Mouse (Mus musculus): Measurements from ENCODE around the gene Stn1. TPM values are rescaled to one million over a fixed set of nuclear protein-coding genes. Genes with fewer than 3 reads are reported as not detected.
"Not testable (repeated sequence)": the region's sequence is repeated elsewhere in the genome, so short reads cannot be mapped to it uniquely, and the experiment has no call there.

Stn1 gene
- polyA plus RNA-seq (2014; fragmentation: Nextera tagmentation; extraction: Ambion mirVana) = 48.1 and 52.3 TPM in 2 replicates

DNA sequence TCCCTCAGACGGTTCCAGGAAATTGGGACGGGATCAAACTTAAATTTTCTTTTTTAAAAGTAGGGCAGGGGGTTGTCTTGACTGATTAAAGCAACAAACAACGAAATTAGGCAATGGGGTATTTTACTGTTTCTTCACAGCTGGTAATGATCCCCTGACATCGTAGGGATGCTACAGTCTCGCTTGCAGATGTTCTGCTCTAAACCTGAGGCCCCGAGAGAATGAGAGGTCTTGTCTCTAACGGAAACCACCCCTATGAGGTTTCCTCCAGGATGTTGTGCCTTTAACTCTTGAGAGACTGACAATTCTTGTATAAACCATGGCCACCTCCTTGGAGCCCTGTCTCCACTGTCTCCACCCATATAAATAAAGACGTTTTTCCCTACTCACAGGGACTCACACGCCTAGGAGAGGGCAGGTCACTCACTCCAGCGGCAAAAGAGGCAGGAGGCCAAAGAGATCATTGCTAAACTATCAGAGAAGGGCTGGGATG lies at the start of gene Stn1:
Stn1 (minus strand) TSS at position 208 of the 493 bp plus-strand sequence.
- peaks cover 20% of the 10 kb centered on the region; the same call in 1 of the 2 replicates for H3K36me3 ChIP-seq (ENCODE audit: control insufficient read depth, insufficient read depth, low read length)
- no peaks in the 10 kb centered on the region for H3K27me3 ChIP-seq (replicated peaks; ENCODE audit: control insufficient read depth, insufficient read depth, low read length)
- peak within 1 kb of the TSS; percentile 67 for H3K9ac ChIP-seq (ENCODE audit: low read depth, low read length)
- WGBS = 3% methylated on average over 10 of the region's 10 CpGs
- peak within 1 kb of the TSS; percentile 74 for H3K4me2 ChIP-seq (ENCODE audit: low read depth, low read length)
- ATAC-seq (ENCODE audit: low read depth) (peak; percentile 21), DNase-seq (ENCODE audit: low spot score) (peak; percentile 63)
- H3K9me3 ChIP-seq (ENCODE audit: control insufficient read depth, low read length) = peaks cover 5% of the 10 kb centered on the region; the same call in 1 of the 2 replicates
- peaks cover 33% of the 10 kb centered on the region for H3K4me1 ChIP-seq (ENCODE audit: control insufficient read depth, insufficient read depth, low read length)
- H3K4me3 ChIP-seq (ENCODE audit: low read depth, low read length) = peak within 1 kb of the TSS; percentile 50
- peak within 1 kb of the TSS; percentile 88 for H3K27ac ChIP-seq (replicated peaks; ENCODE audit: low read depth, low read length)

DNA sequence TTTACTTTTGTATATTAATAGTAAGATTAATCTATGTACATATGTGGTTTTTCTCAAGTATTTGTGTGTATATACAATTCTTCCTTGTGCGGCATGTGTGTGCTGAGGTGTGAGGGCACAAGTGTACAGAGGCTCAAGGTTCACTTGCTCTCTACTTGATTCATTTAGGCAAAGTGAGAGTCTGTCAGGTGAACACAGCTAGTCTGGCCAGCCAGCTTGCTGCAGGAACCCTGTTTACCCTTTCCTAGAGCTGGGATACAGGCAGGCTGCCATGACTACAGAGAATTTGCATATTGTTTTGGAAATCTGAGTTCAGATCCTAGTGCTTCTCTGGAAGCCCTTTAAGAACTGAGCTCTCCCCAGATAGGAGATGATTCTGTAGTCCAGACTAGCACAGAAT lies 49.7 kb upstream of the Stn1 start:
- no peak for DNase-seq (ENCODE audit: low spot score)
- no peak overlapping the region for H3K4me3 ChIP-seq (ENCODE audit: low read depth, low read length)
- H3K4me2 ChIP-seq (ENCODE audit: low read depth, low read length) = no peak overlapping the region
- no peak for ATAC-seq (ENCODE audit: low read depth)
- H3K9ac ChIP-seq (ENCODE audit: low read depth, low read length) = no peak overlapping the region
- no peaks in the 10 kb centered on the region for H3K27me3 ChIP-seq (replicated peaks; ENCODE audit: control insufficient read depth, insufficient read depth, low read length)
- H3K4me1 ChIP-seq (ENCODE audit: control insufficient read depth, insufficient read depth, low read length) = peaks cover 15% of the 10 kb centered on the region
- no peak overlapping the region for H3K27ac ChIP-seq (replicated peaks; ENCODE audit: low read depth, low read length)
- no peaks in the 10 kb centered on the region for H3K36me3 ChIP-seq (ENCODE audit: control insufficient read depth, insufficient read depth, low read length)
- 97% methylated on average over 1 of the region's 1 CpGs for WGBS
- H3K9me3 ChIP-seq (ENCODE audit: control insufficient read depth, low read length) = no peaks in the 10 kb centered on the region

DNA sequence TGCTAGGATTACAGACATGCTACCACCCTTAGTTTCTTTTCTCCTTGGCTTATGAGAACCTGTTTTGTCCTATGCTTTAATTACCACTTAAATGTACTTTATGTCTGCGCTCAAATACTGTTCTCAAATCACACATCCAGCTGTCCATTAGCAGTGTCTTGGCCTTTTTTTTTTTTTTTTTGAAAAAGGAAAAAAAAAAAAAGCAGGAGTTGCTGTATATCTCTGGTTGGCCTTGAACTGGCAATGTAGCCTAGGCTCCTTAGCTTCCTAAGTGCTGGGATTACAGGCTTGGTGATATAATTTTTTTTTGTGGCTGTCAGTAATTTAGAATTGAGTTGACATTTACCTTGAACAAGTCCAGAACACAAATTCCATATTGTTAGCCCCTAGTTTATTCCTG lies 48.5 kb upstream of the Stn1 start:
- Histone ChIP-seq H3K36me3 (ENCODE audit: control insufficient read depth, insufficient read depth, low read length) (no peaks in the 10 kb centered on the region), H3K4me2 (ENCODE audit: low read depth, low read length) (no peak overlapping the region), H3K9ac (ENCODE audit: low read depth, low read length) (no peak overlapping the region), H3K27ac (replicated peaks; ENCODE audit: low read depth, low read length) (no peak overlapping the region), H3K9me3 (ENCODE audit: control insufficient read depth, low read length) (no peaks in the 10 kb centered on the region), H3K4me3 (ENCODE audit: low read depth, low read length) (no peak overlapping the region), H3K4me1 (ENCODE audit: control insufficient read depth, insufficient read depth, low read length) (peaks cover 27% of the 10 kb centered on the region), H3K27me3 (replicated peaks; ENCODE audit: control insufficient read depth, insufficient read depth, low read length) (no peaks in the 10 kb centered on the region)
- 55% methylated on average over 1 of the region's 1 CpGs for WGBS
- no peak for DNase-seq (ENCODE audit: low spot score)
- ATAC-seq (ENCODE audit: low read depth) = no peak

DNA sequence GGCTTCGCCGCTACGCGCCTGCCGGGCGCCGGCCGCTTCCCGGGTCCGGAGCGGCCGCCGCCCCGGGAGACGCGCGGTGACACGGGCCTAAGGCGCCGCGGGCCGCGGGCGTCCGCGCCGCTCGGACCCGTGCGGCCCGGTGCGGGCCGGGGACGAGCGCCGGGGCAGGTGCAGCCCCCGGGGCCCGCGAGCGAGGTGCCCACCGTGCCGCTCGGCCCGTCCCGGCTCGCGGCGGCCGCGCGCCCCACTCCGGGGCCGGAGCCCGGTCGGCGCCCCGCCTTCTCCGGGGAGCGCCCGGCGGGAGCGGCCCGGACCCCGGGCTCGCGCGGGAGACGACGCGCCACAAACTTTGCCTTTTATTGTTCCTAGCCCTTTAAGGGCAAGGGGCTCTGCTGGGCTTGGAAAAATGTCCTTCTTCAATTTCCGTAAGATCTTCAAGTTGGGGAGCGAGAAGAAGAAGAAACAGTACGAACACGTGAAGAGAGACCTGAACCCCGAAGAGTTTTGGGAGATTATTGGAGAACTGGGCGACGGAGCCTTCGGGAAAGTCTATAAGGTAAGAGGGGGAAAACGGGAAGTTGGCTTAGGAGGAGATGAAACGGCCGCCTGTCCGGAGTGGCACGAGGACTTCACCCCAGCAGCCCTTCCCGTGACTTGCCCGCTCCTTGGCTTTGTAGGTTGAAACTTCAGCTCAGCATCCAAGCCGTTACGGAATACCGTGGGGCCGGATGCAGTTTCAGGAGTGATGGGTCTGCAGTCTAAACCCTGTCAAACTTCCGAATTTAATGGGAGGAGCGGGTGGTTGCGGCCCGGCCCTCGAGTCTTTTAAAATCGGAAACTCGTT lies 42.7 kb upstream of the Stn1 start:
- H3K9ac ChIP-seq (ENCODE audit: low read depth, low read length) = peak overlapping the region; percentile 94
- peak overlapping the region; percentile 85 for H3K4me2 ChIP-seq (ENCODE audit: low read depth, low read length)
- DNase-seq (ENCODE audit: low spot score) (peak; percentile 26), ATAC-seq (ENCODE audit: low read depth) (peak; percentile 62)
- H3K4me1 ChIP-seq (ENCODE audit: control insufficient read depth, insufficient read depth, low read length) = peaks cover 18% of the 10 kb centered on the region
- H3K9me3 ChIP-seq (ENCODE audit: control insufficient read depth, low read length) = no peaks in the 10 kb centered on the region
- WGBS = under 1% methylated on average over 34 of the region's 96 CpGs
- no peaks in the 10 kb centered on the region for H3K27me3 ChIP-seq (replicated peaks; ENCODE audit: control insufficient read depth, insufficient read depth, low read length)
- H3K36me3 ChIP-seq (ENCODE audit: control insufficient read depth, insufficient read depth, low read length) = no peaks in the 10 kb centered on the region
- peak overlapping the region; percentile 94 for H3K27ac ChIP-seq (replicated peaks; ENCODE audit: low read depth, low read length)
- H3K4me3 ChIP-seq (ENCODE audit: low read depth, low read length) = peak overlapping the region; percentile 78

DNA sequence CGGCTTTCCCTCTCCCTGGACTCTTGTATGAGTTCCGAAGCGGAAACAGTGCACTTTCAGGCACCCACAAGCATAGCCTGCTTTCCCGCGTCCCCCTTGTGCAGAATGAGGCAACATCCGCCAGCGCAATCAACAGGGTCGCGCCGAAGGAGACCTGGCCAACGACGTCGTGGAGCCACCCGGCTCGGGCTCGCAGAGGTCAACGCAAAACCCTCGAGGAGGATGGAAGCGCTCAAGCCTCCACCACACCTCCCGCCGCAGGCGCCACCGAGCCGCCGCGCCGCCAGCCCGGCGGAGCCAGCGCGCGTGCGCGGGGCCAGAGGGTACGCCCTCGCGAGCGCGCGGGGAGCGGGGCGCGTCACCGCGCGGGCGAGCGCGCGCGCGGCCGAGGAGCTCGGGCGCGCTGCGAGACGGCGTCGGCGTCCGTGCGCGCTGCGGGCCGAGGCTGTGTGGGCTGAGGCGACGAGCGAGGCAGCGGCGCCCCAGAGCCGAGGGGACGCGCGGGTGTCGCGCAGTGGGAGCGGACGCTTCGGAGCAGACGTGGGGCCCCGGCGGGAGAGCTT lies 42.0 kb upstream of the Stn1 start, which contains the start of gene Slk:
Slk (plus strand) TSS at position 454 of the 563 bp plus-strand sequence.
- 0% methylated on average over 17 of the region's 83 CpGs for WGBS
- ATAC-seq (ENCODE audit: low read depth) (peak; percentile 93), DNase-seq (ENCODE audit: low spot score) (peak; percentile 91)
- H3K27ac ChIP-seq (replicated peaks; ENCODE audit: low read depth, low read length) = peak within 1 kb of the TSS; percentile 94
- no peaks in the 10 kb centered on the region for H3K27me3 ChIP-seq (replicated peaks; ENCODE audit: control insufficient read depth, insufficient read depth, low read length)
- H3K9ac ChIP-seq (ENCODE audit: low read depth, low read length) = peak within 1 kb of the TSS; percentile 94
- no peaks in the 10 kb centered on the region for H3K9me3 ChIP-seq (ENCODE audit: control insufficient read depth, low read length)
- H3K4me3 ChIP-seq (ENCODE audit: low read depth, low read length) = peak within 1 kb of the TSS; percentile 78
- peaks cover 18% of the 10 kb centered on the region for H3K4me1 ChIP-seq (ENCODE audit: control insufficient read depth, insufficient read depth, low read length)
- H3K4me2 ChIP-seq (ENCODE audit: low read depth, low read length) = peak within 1 kb of the TSS; percentile 85
- H3K36me3 ChIP-seq (ENCODE audit: control insufficient read depth, insufficient read depth, low read length) = no peaks in the 10 kb centered on the region

DNA sequence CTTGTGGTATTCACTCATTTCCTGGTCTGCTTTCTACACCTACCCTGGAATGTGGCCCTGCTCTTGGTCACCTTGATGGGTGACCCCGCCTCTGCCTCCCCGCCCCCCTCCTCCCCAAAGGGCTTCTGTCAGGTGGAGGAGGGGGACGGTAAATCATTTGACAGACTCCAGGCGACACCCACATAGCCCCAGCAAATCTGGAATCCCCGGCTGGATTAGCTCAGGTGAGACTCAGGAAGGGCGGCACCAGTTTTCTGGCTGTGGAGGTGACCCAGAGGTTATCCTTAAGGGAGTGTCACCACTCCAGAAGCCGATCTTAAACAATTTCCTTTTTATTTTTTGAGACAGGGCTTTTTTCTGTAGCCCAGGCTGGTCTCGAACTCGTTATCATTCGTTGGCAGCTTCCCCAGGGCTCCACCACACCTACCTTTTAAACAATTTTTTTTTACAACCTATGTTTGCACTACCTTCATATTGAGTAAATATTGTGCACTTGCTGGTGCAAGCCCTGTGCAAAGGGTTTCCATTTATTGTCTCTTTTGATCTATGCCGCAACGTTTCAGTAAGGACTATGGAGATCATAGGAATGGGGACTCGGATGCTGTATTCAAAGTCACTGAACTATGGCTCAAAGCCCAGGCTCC lies 41.4 kb upstream of the Stn1 start:
- 16% methylated on average over 13 of the region's 13 CpGs for WGBS
- Histone ChIP-seq H3K4me1 (ENCODE audit: control insufficient read depth, insufficient read depth, low read length) (peaks cover 18% of the 10 kb centered on the region), H3K36me3 (ENCODE audit: control insufficient read depth, insufficient read depth, low read length) (no peaks in the 10 kb centered on the region), H3K27ac (replicated peaks; ENCODE audit: low read depth, low read length) (peak overlapping the region; percentile 94), H3K9ac (ENCODE audit: low read depth, low read length) (peak overlapping the region; percentile 94), H3K4me2 (ENCODE audit: low read depth, low read length) (peak overlapping the region; percentile 85), H3K9me3 (ENCODE audit: control insufficient read depth, low read length) (no peaks in the 10 kb centered on the region), H3K27me3 (replicated peaks; ENCODE audit: control insufficient read depth, insufficient read depth, low read length) (no peaks in the 10 kb centered on the region), H3K4me3 (ENCODE audit: low read depth, low read length) (peak overlapping the region; percentile 78)
- ATAC-seq (ENCODE audit: low read depth) (no peak), DNase-seq (ENCODE audit: low spot score) (peak; percentile 29)

DNA sequence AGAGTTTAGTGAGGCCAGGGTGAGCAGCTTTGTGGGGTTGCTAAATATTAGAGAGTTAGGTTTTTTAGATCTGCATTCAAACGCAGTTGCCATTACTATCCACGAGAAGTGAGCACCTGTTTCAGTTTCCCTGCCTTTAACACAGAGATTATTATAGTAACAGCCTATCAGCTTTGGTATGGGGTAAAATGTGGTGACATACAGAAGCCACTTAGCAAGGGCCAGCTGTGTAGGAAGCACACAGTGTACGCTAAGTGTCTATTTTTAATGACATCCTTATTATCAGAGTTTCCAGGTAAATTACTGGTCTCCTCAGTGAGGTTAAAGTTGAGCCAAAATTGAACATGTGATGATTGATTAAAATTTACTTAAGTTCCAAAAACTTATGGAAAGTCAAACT lies 36.4 kb upstream of the Stn1 start:
- no peaks in the 10 kb centered on the region for H3K27me3 ChIP-seq (replicated peaks; ENCODE audit: control insufficient read depth, insufficient read depth, low read length)
- no peaks in the 10 kb centered on the region for H3K36me3 ChIP-seq (ENCODE audit: control insufficient read depth, insufficient read depth, low read length)
- H3K4me3 ChIP-seq (ENCODE audit: low read depth, low read length) = no peak overlapping the region
- H3K4me1 ChIP-seq (ENCODE audit: control insufficient read depth, insufficient read depth, low read length) = no peaks in the 10 kb centered on the region
- ATAC-seq (ENCODE audit: low read depth) (no peak), DNase-seq (ENCODE audit: low spot score) (no peak)
- H3K9ac ChIP-seq (ENCODE audit: low read depth, low read length) = no peak overlapping the region
- no peaks in the 10 kb centered on the region for H3K9me3 ChIP-seq (ENCODE audit: control insufficient read depth, low read length)
- no peak overlapping the region for H3K27ac ChIP-seq (replicated peaks; ENCODE audit: low read depth, low read length)
- H3K4me2 ChIP-seq (ENCODE audit: low read depth, low read length) = no peak overlapping the region
- WGBS = 81% methylated on average over 3 of the region's 3 CpGs

DNA sequence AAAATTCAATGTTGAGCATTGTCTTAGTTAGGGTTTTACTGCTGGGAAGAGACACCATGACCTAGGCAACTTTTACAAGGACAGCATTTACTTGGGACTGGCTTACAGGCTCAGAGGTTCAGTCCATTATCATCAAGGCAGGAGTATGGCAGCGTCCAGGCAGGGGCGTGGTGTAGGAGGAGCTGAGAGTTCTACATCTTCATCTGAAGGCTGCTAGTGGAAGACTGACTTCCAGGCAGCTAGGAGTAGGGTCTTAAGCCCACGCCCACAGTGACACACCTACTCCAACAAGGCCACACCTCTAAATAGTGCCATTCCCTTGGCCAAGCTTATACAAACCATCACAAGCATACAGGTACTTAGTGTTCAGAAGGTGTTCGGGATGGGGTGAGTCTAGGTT lies 34.7 kb upstream of the Stn1 start:
- not testable (repeated sequence) for H3K27ac ChIP-seq (replicated peaks; ENCODE audit: low read depth, low read length); H3K4me2 ChIP-seq (ENCODE audit: low read depth, low read length); H3K9ac ChIP-seq (ENCODE audit: low read depth, low read length); ATAC-seq (ENCODE audit: low read depth); H3K4me3 ChIP-seq (ENCODE audit: low read depth, low read length); H3K4me1 ChIP-seq (ENCODE audit: control insufficient read depth, insufficient read depth, low read length); H3K36me3 ChIP-seq (ENCODE audit: control insufficient read depth, insufficient read depth, low read length); H3K27me3 ChIP-seq (replicated peaks; ENCODE audit: control insufficient read depth, insufficient read depth, low read length); H3K9me3 ChIP-seq (ENCODE audit: control insufficient read depth, low read length); DNase-seq (ENCODE audit: low spot score)
- WGBS = 74% methylated on average over 4 of the region's 4 CpGs
